Mouse (Mus musculus): ENCODE measurements at regions not wholly inside any gene's neighbourhood (a gene's known extent, or its start where the extent isn't known, plus 50 kb on each side); places are given as distances from the start of the nearest gene placed in this dataset.

- H3K9me3 ChIP-seq (replicated peaks): no peaks in the 10 kb centered on the region
- H3K9ac ChIP-seq: no peak overlapping the region
- no peaks in the 10 kb centered on the region for H3K36me3 ChIP-seq
- no peak overlapping the region for H3K4me3 ChIP-seq (replicated peaks)
- ATAC-seq (ENCODE audit: insufficient number of reproducible peaks, low FRiP score, low TSS enrichment, low read depth): no peak
- H3K27me3 ChIP-seq: no peaks in the 10 kb centered on the region
- no peak overlapping the region for H3K27ac ChIP-seq (replicated peaks)
- WGBS: 71% methylated on average over 1 of the region's 1 CpGs
- no peak overlapping the region for H3K4me2 ChIP-seq (replicated peaks)
- H3K4me1 ChIP-seq: no peaks in the 10 kb centered on the region
Observed at GRCm38 (mm10) chr17:43169435-43169834, 100.7 kb upstream of the Adgrf1 start.

- H3K27me3 ChIP-seq: no peaks in the 10 kb centered on the region
- H3K36me3 ChIP-seq: no peaks in the 10 kb centered on the region
- 38% methylated on average over 6 of the region's 6 CpGs for WGBS
- no peak; the same call in 1 of the 2 replicates for ATAC-seq (ENCODE audit: insufficient number of reproducible peaks, low FRiP score, low TSS enrichment, low read depth)
- H3K9me3 ChIP-seq (replicated peaks): no peaks in the 10 kb centered on the region
- H3K27ac ChIP-seq (replicated peaks): no peak overlapping the region
- H3K4me1 ChIP-seq: no peaks in the 10 kb centered on the region
- H3K4me3 ChIP-seq (replicated peaks): no peak overlapping the region
- no peak overlapping the region for H3K4me2 ChIP-seq (replicated peaks)
- no peak overlapping the region for H3K9ac ChIP-seq
Observed at GRCm38 (mm10) chr17:43172657-43173165, 97.4 kb upstream of the Adgrf1 start.

GRCm38 (mm10) chr17:43174860-43175259 is 95.3 kb upstream of the Adgrf1 start:
- no peaks in the 10 kb centered on the region for H3K4me1 ChIP-seq
- no peak for ATAC-seq (ENCODE audit: insufficient number of reproducible peaks, low FRiP score, low TSS enrichment, low read depth)
- no peaks in the 10 kb centered on the region for H3K9me3 ChIP-seq (replicated peaks)
- H3K27ac ChIP-seq (replicated peaks): no peak overlapping the region
- no peak overlapping the region for H3K4me3 ChIP-seq (replicated peaks)
- no peaks in the 10 kb centered on the region for H3K36me3 ChIP-seq
- H3K4me2 ChIP-seq (replicated peaks): no peak overlapping the region
- H3K9ac ChIP-seq: no peak overlapping the region
- H3K27me3 ChIP-seq: no peaks in the 10 kb centered on the region
- 79% methylated on average over 1 of the region's 1 CpGs for WGBS

GRCm38 (mm10) chr17:43177244-43177643 is 92.9 kb upstream of the Adgrf1 start:
- Histone ChIP-seq H3K4me1 (no peaks in the 10 kb centered on the region), H3K4me3 (replicated peaks) (no peak overlapping the region), H3K9ac (no peak overlapping the region), H3K4me2 (replicated peaks) (no peak overlapping the region), H3K27me3 (no peaks in the 10 kb centered on the region), H3K36me3 (no peaks in the 10 kb centered on the region), H3K9me3 (replicated peaks) (no peaks in the 10 kb centered on the region), H3K27ac (replicated peaks) (no peak overlapping the region)
- ATAC-seq (ENCODE audit: insufficient number of reproducible peaks, low FRiP score, low TSS enrichment, low read depth): no peak
- 27% methylated on average over 1 of the region's 1 CpGs for WGBS

GRCm38 (mm10) chr17:43190016-43190415 is 80.1 kb upstream of the Adgrf1 start:
- Histone ChIP-seq H3K9me3 (replicated peaks) (no peaks in the 10 kb centered on the region), H3K27me3 (no peaks in the 10 kb centered on the region), H3K4me2 (replicated peaks) (no peak overlapping the region), H3K4me3 (replicated peaks) (no peak overlapping the region), H3K9ac (no peak overlapping the region), H3K36me3 (no peaks in the 10 kb centered on the region), H3K4me1 (no peaks in the 10 kb centered on the region), H3K27ac (replicated peaks) (no peak overlapping the region)
- no peak for ATAC-seq (ENCODE audit: insufficient number of reproducible peaks, low FRiP score, low TSS enrichment, low read depth)
- 61% methylated on average over 2 of the region's 2 CpGs for WGBS

- ATAC-seq (ENCODE audit: insufficient number of reproducible peaks, low FRiP score, low TSS enrichment, low read depth): no peak
- no peaks in the 10 kb centered on the region for H3K27me3 ChIP-seq
- WGBS: 77% methylated on average over 3 of the region's 3 CpGs
- H3K4me3 ChIP-seq (replicated peaks): no peak overlapping the region
- H3K9ac ChIP-seq: no peak overlapping the region
- no peak overlapping the region for H3K27ac ChIP-seq (replicated peaks)
- H3K4me1 ChIP-seq: no peaks in the 10 kb centered on the region
- H3K9me3 ChIP-seq (replicated peaks): no peaks in the 10 kb centered on the region
- no peak overlapping the region for H3K4me2 ChIP-seq (replicated peaks)
- H3K36me3 ChIP-seq: no peaks in the 10 kb centered on the region
Observed at GRCm38 (mm10) chr17:43190853-43191485, 79.2 kb upstream of the Adgrf1 start.

- Histone ChIP-seq H3K36me3 (no peaks in the 10 kb centered on the region), H3K4me2 (replicated peaks) (no peak overlapping the region), H3K27me3 (no peaks in the 10 kb centered on the region), H3K9me3 (replicated peaks) (no peaks in the 10 kb centered on the region), H3K4me3 (replicated peaks) (no peak overlapping the region), H3K9ac (no peak overlapping the region), H3K27ac (replicated peaks) (no peak overlapping the region), H3K4me1 (no peaks in the 10 kb centered on the region)
- WGBS: 63% methylated on average over 1 of the region's 1 CpGs
- no peak for ATAC-seq (ENCODE audit: insufficient number of reproducible peaks, low FRiP score, low TSS enrichment, low read depth)
Observed at GRCm38 (mm10) chr17:43197232-43197631, 72.9 kb upstream of the Adgrf1 start.

- no peaks in the 10 kb centered on the region for H3K4me1 ChIP-seq
- 34% methylated on average over 2 of the region's 2 CpGs for WGBS
- ATAC-seq (ENCODE audit: insufficient number of reproducible peaks, low FRiP score, low TSS enrichment, low read depth): no peak
- no peaks in the 10 kb centered on the region for H3K36me3 ChIP-seq
- H3K27me3 ChIP-seq: no peaks in the 10 kb centered on the region
- no peaks in the 10 kb centered on the region for H3K9me3 ChIP-seq (replicated peaks)
- H3K27ac ChIP-seq (replicated peaks): no peak overlapping the region
- H3K4me2 ChIP-seq (replicated peaks): no peak overlapping the region
- no peak overlapping the region for H3K9ac ChIP-seq
- H3K4me3 ChIP-seq (replicated peaks): no peak overlapping the region
Observed at GRCm38 (mm10) chr17:43200832-43201231, 69.3 kb upstream of the Adgrf1 start.

GRCm38 (mm10) chr17:43206701-43207470 is 63.2 kb upstream of the Adgrf1 start:
- no peak overlapping the region for H3K4me2 ChIP-seq (replicated peaks)
- H3K4me1 ChIP-seq: no peaks in the 10 kb centered on the region
- no peaks in the 10 kb centered on the region for H3K27me3 ChIP-seq
- 92% methylated on average over 3 of the region's 3 CpGs for WGBS
- no peak overlapping the region for H3K4me3 ChIP-seq (replicated peaks)
- ATAC-seq (ENCODE audit: insufficient number of reproducible peaks, low FRiP score, low TSS enrichment, low read depth): no peak
- H3K9me3 ChIP-seq (replicated peaks): no peaks in the 10 kb centered on the region
- no peaks in the 10 kb centered on the region for H3K36me3 ChIP-seq
- H3K9ac ChIP-seq: no peak overlapping the region
- no peak overlapping the region for H3K27ac ChIP-seq (replicated peaks)

- H3K4me3 ChIP-seq (replicated peaks): no peak overlapping the region
- ATAC-seq (ENCODE audit: insufficient number of reproducible peaks, low FRiP score, low TSS enrichment, low read depth): no peak
- no peak overlapping the region for H3K9ac ChIP-seq
- H3K4me2 ChIP-seq (replicated peaks): no peak overlapping the region
- H3K4me1 ChIP-seq: no peaks in the 10 kb centered on the region
- H3K9me3 ChIP-seq (replicated peaks): no peaks in the 10 kb centered on the region
- WGBS: 89% methylated on average over 1 of the region's 1 CpGs
- H3K27me3 ChIP-seq: no peaks in the 10 kb centered on the region
- no peaks in the 10 kb centered on the region for H3K36me3 ChIP-seq
- H3K27ac ChIP-seq (replicated peaks): no peak overlapping the region
Observed at GRCm38 (mm10) chr17:43209727-43210126, 60.4 kb upstream of the Adgrf1 start.

- no peak overlapping the region for H3K4me3 ChIP-seq (replicated peaks)
- no peaks in the 10 kb centered on the region for H3K36me3 ChIP-seq
- H3K4me2 ChIP-seq (replicated peaks): no peak overlapping the region
- WGBS: 93% methylated on average over 1 of the region's 1 CpGs
- no peaks in the 10 kb centered on the region for H3K9me3 ChIP-seq (replicated peaks)
- no peaks in the 10 kb centered on the region for H3K4me1 ChIP-seq
- H3K27ac ChIP-seq (replicated peaks): no peak overlapping the region
- H3K27me3 ChIP-seq: no peaks in the 10 kb centered on the region
- no peak overlapping the region for H3K9ac ChIP-seq
- ATAC-seq (ENCODE audit: insufficient number of reproducible peaks, low FRiP score, low TSS enrichment, low read depth): no peak
Observed at GRCm38 (mm10) chr17:43214038-43214437, 56.1 kb upstream of the Adgrf1 start.

- Histone ChIP-seq H3K9me3 (replicated peaks) (no peaks in the 10 kb centered on the region), H3K27ac (replicated peaks) (no peak overlapping the region), H3K36me3 (no peaks in the 10 kb centered on the region), H3K4me3 (replicated peaks) (no peak overlapping the region), H3K9ac (no peak overlapping the region), H3K4me1 (no peaks in the 10 kb centered on the region), H3K27me3 (no peaks in the 10 kb centered on the region), H3K4me2 (replicated peaks) (no peak overlapping the region)
- no peak for ATAC-seq (ENCODE audit: insufficient number of reproducible peaks, low FRiP score, low TSS enrichment, low read depth)
- WGBS: 71% methylated on average over 4 of the region's 4 CpGs
Observed at GRCm38 (mm10) chr17:43219636-43220035, 50.5 kb upstream of the Adgrf1 start.

Data from embryonic facial prominence, embryonic 15.5 days (tissue).